Mouse (Mus musculus) CH12.LX (cell line): ENCODE measurements around the gene Ppp4r2.

Experiments used
- BHLHE40 ChIP-seq: IDR thresholded peaks from 2 replicates; pipeline ENCODE4 v1.6.1; 2011; ENCODE audit warnings: mild to moderate bottlenecking, low read depth, low read length, improper control_type of control experiment
- CTCF ChIP-seq, 2 experiments: IDR thresholded peaks in 1 of 2; conservative IDR thresholded peaks in 1 of 2; 2 replicates each; pipeline ENCODE4 v1.5.1; 2011 to 2012; ENCODE audit warnings: low read depth in 2 of 2, low read length in 2 of 2, improper control_type of control experiment in 1 of 2, inconsistent platforms in 1 of 2, mild to moderate bottlenecking in 1 of 2, moderate library complexity in 1 of 2
- EP300 ChIP-seq: IDR thresholded peaks from 2 replicates; pipeline ENCODE4 v1.6.1; 2011; ENCODE audit warnings: low read length, improper control_type of control experiment
- TBP ChIP-seq: conservative IDR thresholded peaks from 2 replicates; pipeline ENCODE4 v1.6.1; 2011; ENCODE audit warnings: low read depth, low read length, improper control_type of control experiment
- TCF12 ChIP-seq: IDR thresholded peaks from 2 replicates; pipeline ENCODE4 v1.6.1; 2014; ENCODE audit warnings: low read depth, mild to moderate bottlenecking, inconsistent platforms, low read length, improper control_type of control experiment
- UBTF ChIP-seq: IDR thresholded peaks from 2 replicates; pipeline ENCODE4 v1.6.1; 2012; ENCODE audit warnings: low read depth, mild to moderate bottlenecking, inconsistent platforms, low read length, improper control_type of control experiment, moderate library complexity
- ZKSCAN1 ChIP-seq: IDR thresholded peaks from 2 replicates; pipeline ENCODE4 v1.6.1; 2012; ENCODE audit warnings: low read depth, inconsistent platforms, low read length, improper control_type of control experiment, borderline replicate concordance

GRCm38 (mm10) chr6:100811731-100812130 is 21.7 kb upstream of the Ppp4r2 start:
- TF ChIP-seq EP300 (no peak), ZKSCAN1 (no peak), TBP (no peak), TCF12 (no peak), UBTF (no peak), BHLHE40 (no peak), CTCF (conservative IDR thresholded peaks at IDR 0.05 in 1 of 2, IDR thresholded peaks at IDR 0.05 in 1 of 2; ENCODE audit: low read depth in 2 of 2, low read length in 2 of 2) (no peak)
